Mouse (Mus musculus) kidney, adult 2 months (tissue): ENCODE data around the gene Pik3ca.

Experiments used
- CTCF ChIP-seq: fragments of 200-500 bp; conservative IDR thresholded peaks from 2 replicates; pipeline ENCODE4 v1.5.1; 2011; ENCODE audit warnings: low read depth, mild to moderate bottlenecking, control low read depth, low read length, moderate library complexity, mixed read lengths; ENCODE audit not compliant: insufficient read depth, insufficient read length
- POLR2A ChIP-seq: fragments of 200-500 bp; IDR thresholded peaks from one replicate; pipeline ENCODE4 v1.6.1; 2011; ENCODE audit warnings: low read depth, low read length, control low read depth

DNA sequence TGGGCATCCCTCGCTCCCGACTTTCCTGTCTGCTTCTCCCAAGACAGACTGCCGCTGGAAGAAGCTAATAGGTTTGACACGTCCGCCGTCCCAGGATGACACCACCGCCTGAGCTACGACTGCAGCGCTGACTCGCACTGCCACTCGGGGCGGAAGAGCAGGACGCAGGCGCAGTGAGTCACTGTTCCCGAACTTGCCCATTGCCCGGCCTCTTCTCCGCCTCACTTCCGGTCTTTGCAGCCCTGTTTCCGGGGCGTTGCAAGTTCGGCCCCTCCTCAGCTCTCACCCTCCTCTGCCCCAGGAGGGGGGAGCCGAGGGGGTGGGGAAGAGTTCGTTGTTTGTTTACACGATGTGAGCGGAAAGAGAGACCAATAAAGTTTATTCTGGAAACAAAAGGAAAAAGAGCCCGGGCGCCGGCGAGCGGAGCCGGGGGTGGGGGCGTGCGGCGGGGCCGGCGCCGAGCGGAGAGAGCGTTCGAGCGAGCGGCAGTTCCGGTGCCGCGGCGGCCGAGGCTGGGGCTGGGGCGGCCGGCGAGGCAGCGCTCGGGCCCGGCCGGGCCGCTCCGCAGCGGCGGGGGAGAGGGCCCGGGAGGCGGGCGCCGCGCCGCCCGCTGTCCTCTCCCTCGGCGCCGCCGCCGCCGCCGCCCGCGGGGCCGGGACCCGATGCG, 544 bp upstream of the Pik3ca start:
- TF ChIP-seq CTCF (0 out of 2 replicates have a peak, but pooled peaks have one; percentile 15), POLR2A (peak; percentile 94)
